Mouse (Mus musculus): ENCODE measurements around the gene Mt1. TPM values are rescaled to one million over a fixed set of nuclear protein-coding genes. Genes with fewer than 3 reads are reported as not detected.

The Mt1 gene
- polyA plus RNA-seq, 1 experiment from 2014 or later = 2,663 TPM

- TF ChIP-seq CTCF (IDR thresholded peaks at IDR 0.05; ENCODE audit: low read depth) (no peak), EP300 (IDR thresholded peaks at IDR 0.05; ENCODE audit: low read depth) (no peak)
- WGBS (ENCODE audit: insufficient replicate concordance) = 48% methylated on average over 2 of the region's 2 CpGs
- ATAC-seq = no peak
Measured at GRCm38 (mm10) chr8:94207491-94207890, 28.6 kb downstream of the Mt1 start.

GRCm38 (mm10) chr8:94209639-94210038 is 30.8 kb downstream of the Mt1 start:
- Histone ChIP-seq H3K36me3 (replicated peaks; ENCODE audit: insufficient read depth, low read length) (no peaks in the 10 kb centered on the region), H3K9me3 (ENCODE audit: low read length) (no peaks in the 10 kb centered on the region), H3K4me3 (ENCODE audit: low read depth, low read length) (no peak overlapping the region), H3K27ac (ENCODE audit: low read depth) (no peak overlapping the region), H3K4me1 (ENCODE audit: insufficient read depth) (peaks cover 5% of the 10 kb centered on the region), H3K9ac (replicated peaks) (no peak overlapping the region), H3K4me2 (ENCODE audit: low read depth, low read length) (no peak overlapping the region), H3K27me3 (ENCODE audit: insufficient read depth, low read length) (no peaks in the 10 kb centered on the region)
- DNase-seq = no peak
- 68% methylated on average over 6 of the region's 6 CpGs for WGBS (ENCODE audit: insufficient replicate concordance)
- no peak for ATAC-seq
- TF ChIP-seq CTCF (IDR thresholded peaks at IDR 0.05; ENCODE audit: low read depth) (no peak), EP300 (IDR thresholded peaks at IDR 0.05; ENCODE audit: low read depth) (no peak)

More at GRCm38 (mm10) chr8:94207491-94207890, 28.6 kb downstream of the Mt1 start:
- no peak overlapping the region for H3K4me2 ChIP-seq (ENCODE audit: low read depth, low read length)
- H3K9ac ChIP-seq (replicated peaks) = no peak overlapping the region
- H3K27ac ChIP-seq (ENCODE audit: low read depth) = no peak overlapping the region
- no peaks in the 10 kb centered on the region for H3K4me1 ChIP-seq (ENCODE audit: insufficient read depth)
- no peaks in the 10 kb centered on the region for H3K27me3 ChIP-seq (ENCODE audit: insufficient read depth, low read length)
- DNase-seq = no peak
- no peaks in the 10 kb centered on the region for H3K36me3 ChIP-seq (replicated peaks; ENCODE audit: insufficient read depth, low read length)
- no peak overlapping the region for H3K4me3 ChIP-seq (ENCODE audit: low read depth, low read length)
- no peaks in the 10 kb centered on the region for H3K9me3 ChIP-seq (ENCODE audit: low read length)

GRCm38 (mm10) chr8:94210225-94210624 is 31.3 kb downstream of the Mt1 start:
- Histone ChIP-seq H3K36me3 (replicated peaks; ENCODE audit: insufficient read depth, low read length) (no peaks in the 10 kb centered on the region), H3K9ac (replicated peaks) (no peak overlapping the region), H3K27me3 (ENCODE audit: insufficient read depth, low read length) (no peaks in the 10 kb centered on the region)

GRCm38 (mm10) chr8:94213819-94214218 is 34.9 kb downstream of the Mt1 start:
- H3K27ac ChIP-seq (ENCODE audit: low read depth) = peak overlapping the region; percentile 44; the same call in 1 of the 2 replicates
- H3K4me1 ChIP-seq (ENCODE audit: insufficient read depth) = peaks cover 16% of the 10 kb centered on the region
- TF ChIP-seq CTCF (IDR thresholded peaks at IDR 0.05; ENCODE audit: low read depth) = no peak
- no peak for TF ChIP-seq EP300 (IDR thresholded peaks at IDR 0.05; ENCODE audit: low read depth)
- DNase-seq = no peak
- no peaks in the 10 kb centered on the region for H3K9me3 ChIP-seq (ENCODE audit: low read length)
- H3K9ac ChIP-seq (replicated peaks) = peak overlapping the region; percentile 38; the same call in 1 of the 2 replicates
- no peaks in the 10 kb centered on the region for H3K36me3 ChIP-seq (replicated peaks; ENCODE audit: insufficient read depth, low read length)
- no peaks in the 10 kb centered on the region for H3K27me3 ChIP-seq (ENCODE audit: insufficient read depth, low read length)
- ATAC-seq = no peak
- peak overlapping the region; percentile 96 for H3K4me2 ChIP-seq (ENCODE audit: low read depth, low read length)
- H3K4me3 ChIP-seq (ENCODE audit: low read depth, low read length) = peak overlapping the region; percentile 64
- 51% methylated on average over 6 of the region's 6 CpGs for WGBS (ENCODE audit: insufficient replicate concordance)

More at GRCm38 (mm10) chr8:94210225-94210624, 31.3 kb downstream of the Mt1 start:
- Histone ChIP-seq H3K9me3 (ENCODE audit: low read length) (no peaks in the 10 kb centered on the region), H3K4me2 (ENCODE audit: low read depth, low read length) (no peak overlapping the region), H3K27ac (ENCODE audit: low read depth) (no peak overlapping the region), H3K4me1 (ENCODE audit: insufficient read depth) (peaks cover 11% of the 10 kb centered on the region), H3K4me3 (ENCODE audit: low read depth, low read length) (no peak overlapping the region)
- 65% methylated on average over 3 of the region's 3 CpGs for WGBS (ENCODE audit: insufficient replicate concordance)
- TF ChIP-seq CTCF (IDR thresholded peaks at IDR 0.05; ENCODE audit: low read depth) = no peak
- TF ChIP-seq EP300 (IDR thresholded peaks at IDR 0.05; ENCODE audit: low read depth) = no peak
- ATAC-seq = no peak
- DNase-seq = no peak

GRCm38 (mm10) chr8:94214252-94215173 is 35.6 kb downstream of the Mt1 start, which contains the start of gene Nup93:
Gene Nup93 (plus strand): TSS chr8:94214564.
- TF ChIP-seq CTCF (IDR thresholded peaks at IDR 0.05; ENCODE audit: low read depth) = no peak
- TF ChIP-seq EP300 (IDR thresholded peaks at IDR 0.05; ENCODE audit: low read depth) = peak; percentile 70; the same call in 1 of the 2 replicates
- Histone ChIP-seq H3K4me2 (ENCODE audit: low read depth, low read length) (peak within 1 kb of the TSS; percentile 96), H3K27me3 (ENCODE audit: insufficient read depth, low read length) (no peaks in the 10 kb centered on the region), H3K4me1 (ENCODE audit: insufficient read depth) (peaks cover 16% of the 10 kb centered on the region), H3K9ac (replicated peaks) (peak within 1 kb of the TSS; percentile 69), H3K27ac (ENCODE audit: low read depth) (peak within 1 kb of the TSS; percentile 83), H3K36me3 (replicated peaks; ENCODE audit: insufficient read depth, low read length) (no peaks in the 10 kb centered on the region), H3K4me3 (ENCODE audit: low read depth, low read length) (peak within 1 kb of the TSS; percentile 64), H3K9me3 (ENCODE audit: low read length) (no peaks in the 10 kb centered on the region)
- under 1% methylated on average over 68 of the region's 68 CpGs for WGBS (ENCODE audit: insufficient replicate concordance)
- peak; percentile 99 for DNase-seq
- peak; percentile 92 for ATAC-seq

- Histone ChIP-seq H3K4me1 (ENCODE audit: insufficient read depth) (no peaks in the 10 kb centered on the region), H3K4me3 (ENCODE audit: low read depth, low read length) (no peak overlapping the region), H3K36me3 (replicated peaks; ENCODE audit: insufficient read depth, low read length) (0 out of 2 replicates have a peak, but pooled peaks cover 6% of the 10 kb centered on the region), H3K4me2 (ENCODE audit: low read depth, low read length) (no peak overlapping the region), H3K27ac (ENCODE audit: low read depth) (no peak overlapping the region), H3K9ac (replicated peaks) (no peak overlapping the region), H3K9me3 (ENCODE audit: low read length) (no peaks in the 10 kb centered on the region), H3K27me3 (ENCODE audit: insufficient read depth, low read length) (no peaks in the 10 kb centered on the region)
- WGBS (ENCODE audit: insufficient replicate concordance) = 83% methylated on average over 7 of the region's 7 CpGs
- no peak for DNase-seq
- no peak for ATAC-seq
- TF ChIP-seq CTCF (IDR thresholded peaks at IDR 0.05; ENCODE audit: low read depth) (no peak), EP300 (IDR thresholded peaks at IDR 0.05; ENCODE audit: low read depth) (no peak)
Measured at GRCm38 (mm10) chr8:94227381-94227939, 48.6 kb downstream of the Mt1 start.

Other genes with a start within 250 kb of the Mt1 start
- 60.2 and 66.9 TPM in 2 replicates for gene Amfr, start 166.2 kb upstream of the Mt1 start, polyA plus RNA-seq (2015; fragmentation: Nextera tagmentation; extraction: Ambion mirVana)
- gene Nudt21, start 142.1 kb upstream of the Mt1 start, polyA plus RNA-seq (2015; fragmentation: Nextera tagmentation; extraction: Ambion mirVana) = 52.6 and 59.8 TPM in 2 replicates
- gene Ogfod1, start 141.9 kb upstream of the Mt1 start, polyA plus RNA-seq (2015; fragmentation: Nextera tagmentation; extraction: Ambion mirVana) = 3.5 and 3.9 TPM in 2 replicates
- 1.5 and 1.8 TPM in 2 replicates for gene Bbs2, start 80.2 kb upstream of the Mt1 start, polyA plus RNA-seq (2015; fragmentation: Nextera tagmentation; extraction: Ambion mirVana)
- not detected in 2 replicates for gene Mt4, start 41.9 kb upstream of the Mt1 start, polyA plus RNA-seq (2015; fragmentation: Nextera tagmentation; extraction: Ambion mirVana)
- not detected in 2 replicates for gene Mt3, start 26.5 kb upstream of the Mt1 start, polyA plus RNA-seq (2015; fragmentation: Nextera tagmentation; extraction: Ambion mirVana)
- 507 and 771 TPM in 2 replicates for gene Mt2, start 6.4 kb upstream of the Mt1 start, polyA plus RNA-seq (2015; fragmentation: Nextera tagmentation; extraction: Ambion mirVana)
- gene Nup93, start 35.5 kb downstream of the Mt1 start, polyA plus RNA-seq (2015; fragmentation: Nextera tagmentation; extraction: Ambion mirVana) = 13.4 and 18.2 TPM in 2 replicates
- gene Slc12a3, start 150.1 kb downstream of the Mt1 start, polyA plus RNA-seq (2015; fragmentation: Nextera tagmentation; extraction: Ambion mirVana) = 0.99 and 1.4 TPM in 2 replicates
- 250 and 269 TPM in 2 replicates for gene Herpud1, start 207.4 kb downstream of the Mt1 start, polyA plus RNA-seq (2015; fragmentation: Nextera tagmentation; extraction: Ambion mirVana)

All from liver, postnatal 0 days (tissue).